Comparison of ENCODE assay signal across 20 mouse cellular contexts in the genomic region with DNA sequence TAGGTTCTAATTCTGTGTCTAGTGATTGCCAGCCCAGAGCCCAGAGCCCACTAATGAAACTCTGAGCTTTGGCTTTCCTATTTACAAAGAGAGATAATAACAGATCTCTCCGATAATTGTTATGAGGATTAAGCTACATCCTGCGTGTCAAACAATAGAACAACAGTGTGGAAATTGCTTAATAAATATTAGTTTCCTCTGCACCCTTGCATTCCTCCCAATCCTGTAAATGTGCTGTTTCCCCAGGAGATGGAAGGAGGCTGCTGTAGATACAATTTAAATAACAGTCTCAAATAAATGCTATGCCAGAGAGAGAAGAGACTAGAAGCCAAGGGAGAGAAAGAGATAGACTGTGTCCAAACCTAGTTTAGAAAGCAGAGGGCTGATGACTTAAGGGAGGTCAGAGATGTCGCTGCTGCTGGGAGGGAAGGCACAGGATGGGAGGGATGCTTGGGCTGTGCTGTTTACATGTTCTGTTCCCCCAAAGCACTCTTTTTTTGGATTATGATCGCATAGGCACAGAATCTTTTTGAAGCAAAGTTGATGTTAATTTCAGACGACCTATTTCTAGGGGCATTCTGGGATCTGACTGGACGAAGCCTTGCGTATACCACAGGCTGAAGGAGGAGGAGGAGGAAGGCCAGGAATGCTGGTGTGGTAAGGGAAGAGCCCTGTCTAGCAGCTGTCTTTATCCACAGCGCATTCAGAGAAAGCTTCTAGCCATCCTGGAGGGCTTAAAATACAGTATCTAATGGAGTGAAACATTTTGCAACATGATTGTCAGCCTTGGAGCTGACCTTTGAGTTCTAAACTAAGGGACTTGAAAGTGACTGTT.
DNase-seq lines count a peak whose midpoint lies in the region; ATAC-seq and TF ChIP-seq lines count a peak whose summit lies in the region.
"Had no signal": no experiment of that assay in that cellular context is flagged by ENCODE, and none has a peak within 500 bp of the region (broad histone marks: within the 10 kb centered on the region; RNA-seq: fewer than 3 reads in every experiment).

No protein-coding gene starts in this region.

- H3K36me3 ChIP-seq in lung, embryonic 15.5 days = no peaks in the 10 kb centered on the region
- H3K36me3 ChIP-seq in myocyte (ENCODE audit: control insufficient read depth, insufficient read depth) = no peaks in the 10 kb centered on the region
- H3K36me3 ChIP-seq: embryonic facial prominence, embryonic 13.5 days; forebrain, embryonic 12.5 days; heart, embryonic 13.5 days; hindbrain, embryonic 12.5 days had no signal

- no peak overlapping the region for H3ac ChIP-seq in myocyte (ENCODE audit: control insufficient read depth, insufficient read length)

- H3K27ac ChIP-seq in lung, embryonic 15.5 days = peak overlapping the region; percentile 39; the same call in 1 of the 2 replicates
- H3K27ac ChIP-seq: embryonic facial prominence, embryonic 13.5 days; forebrain, embryonic 12.5 days; heart, embryonic 13.5 days; hindbrain, embryonic 12.5 days had no signal

- H3K79me2 ChIP-seq in myocyte (ENCODE audit: control insufficient read depth, insufficient read depth) = no peaks in the 10 kb centered on the region

- no peaks in the 10 kb centered on the region for H3K9me3 ChIP-seq in lung, embryonic 15.5 days
- H3K9me3 ChIP-seq: embryonic facial prominence, embryonic 13.5 days; forebrain, embryonic 12.5 days; heart, embryonic 13.5 days; hindbrain, embryonic 12.5 days had no signal

- no peak for TF ChIP-seq POLR2A in lung, adult 2 months (IDR thresholded peaks at IDR 0.05; ENCODE audit: borderline replicate concordance, extremely low read depth, low read depth, low read length)
- no peak for TF ChIP-seq POLR2A in myocyte (IDR thresholded peaks at IDR 0.05; ENCODE audit: insufficient read length, low read depth)

- no peak overlapping the region for H3K9ac ChIP-seq in lung, embryonic 15.5 days
- H3K9ac ChIP-seq: embryonic facial prominence, embryonic 13.5 days; forebrain, embryonic 12.5 days; forebrain, postnatal 0 days; heart, embryonic 13.5 days; hindbrain, embryonic 12.5 days had no signal

- H3K4me3 ChIP-seq in lung, adult 2 months (replicated peaks; ENCODE audit: extremely low read depth, low read depth, low read length) = no peak overlapping the region
- H3K4me3 ChIP-seq in lung, embryonic 15.5 days = no peak overlapping the region
- H3K4me3 ChIP-seq in myocyte = no peak overlapping the region
- H3K4me3 ChIP-seq: embryonic facial prominence, embryonic 13.5 days; forebrain, embryonic 12.5 days; heart, embryonic 13.5 days; hindbrain, embryonic 12.5 days had no signal

- ATAC-seq in lung, embryonic 15.5 days (ENCODE audit: borderline replicate concordance, extremely low read depth, low FRiP score, low TSS enrichment) = no peak
- ATAC-seq: forebrain, postnatal 0 days had no signal

- 43% methylated on average over 8 of the region's 8 CpGs for WGBS in lung, adult 2 months
- WGBS in lung, embryonic 15.5 days = 55% methylated on average over 8 of the region's 8 CpGs

- H3K4me2 ChIP-seq in lung, embryonic 15.5 days = no peak overlapping the region
- no peak overlapping the region for H3K4me2 ChIP-seq in myocyte (ENCODE audit: low read depth)
- H3K4me2 ChIP-seq: embryonic facial prominence, embryonic 13.5 days; forebrain, embryonic 12.5 days; heart, embryonic 13.5 days; hindbrain, embryonic 12.5 days had no signal

- H3K27me3 ChIP-seq in lung, embryonic 15.5 days = no peaks in the 10 kb centered on the region
- H3K27me3 ChIP-seq in myocyte (ENCODE audit: control insufficient read depth, insufficient read depth, insufficient read length) = no peaks in the 10 kb centered on the region
- H3K27me3 ChIP-seq: embryonic facial prominence, embryonic 13.5 days; forebrain, embryonic 12.5 days; heart, embryonic 13.5 days; hindbrain, embryonic 12.5 days had no signal

- peak; percentile 24 to 46 for DNase-seq in lung, adult 18-20 months
- DNase-seq in lung, adult 2 months = no peak
- peak; percentile 19 for DNase-seq in lung, postnatal 14 days
- no peak for DNase-seq in ovary, postnatal 10 days (ENCODE audit: low spot score)
- DNase-seq in kidney, postnatal 4 days = no peak
- DNase-seq: adrenal gland, adult 2 months; adrenal gland, postnatal 25 days; cerebellum, adult 18-20 months; cerebellum, adult 9-11 months; cerebellum, postnatal 36 days; forebrain, postnatal 0 days; gastrocnemius, postnatal 36 days; heart, adult 11 months; heart, postnatal 4 days had no signal

- H3K4me1 ChIP-seq in lung, adult 2 months (ENCODE audit: control insufficient read depth, insufficient read depth, low read length) = peaks cover 6% of the 10 kb centered on the region; the same call in 1 of the 2 replicates
- H3K4me1 ChIP-seq in lung, embryonic 15.5 days = no peaks in the 10 kb centered on the region
- H3K4me1 ChIP-seq: embryonic facial prominence, embryonic 13.5 days; forebrain, embryonic 12.5 days; heart, embryonic 13.5 days; hindbrain, embryonic 12.5 days had no signal

- TF ChIP-seq CTCF in lung, adult 2 months (IDR thresholded peaks at IDR 0.05; ENCODE audit: insufficient read depth, low read length) = no peak

TF ChIP-seq in myocyte, 11 proteins besides CTCF, POLR2A, EP300 and RAD21:
- TF ChIP-seq REST (IDR thresholded peaks at IDR 0.05; ENCODE audit: insufficient read depth, insufficient read length) (no peak), SRF (IDR thresholded peaks at IDR 0.05; ENCODE audit: control insufficient read depth, insufficient read length, low read depth) (no peak), USF1 (IDR thresholded peaks at IDR 0.05; ENCODE audit: low read depth) (no peak), TCF3 (IDR thresholded peaks at IDR 0.05; ENCODE audit: insufficient read length, low read depth) (no peak), TCF12 (IDR thresholded peaks at IDR 0.05; ENCODE audit: insufficient read depth, poor library complexity, severe bottlenecking) (no peak), MAX (IDR thresholded peaks at IDR 0.05; ENCODE audit: low read depth) (no peak), E2F4 (IDR thresholded peaks at IDR 0.05; ENCODE audit: insufficient read depth) (no peak), CEBPB (IDR thresholded peaks at IDR 0.05; ENCODE audit: insufficient read depth, poor library complexity, severe bottlenecking) (no peak), MYOG (IDR thresholded peaks at IDR 0.05; ENCODE audit: control insufficient read depth in 1 of 3, insufficient read depth in 1 of 3, insufficient read length in 2 of 3, low read depth in 2 of 3) (peak in 2 of 3 experiments; percentile 18 to 33), POLR2AphosphoS2 (IDR thresholded peaks at IDR 0.05; ENCODE audit: insufficient read length, low read depth) (no peak), MYOD1 (IDR thresholded peaks at IDR 0.05; ENCODE audit: control insufficient read depth in 1 of 3, insufficient read length in 2 of 3, low read depth in 2 of 3) (peak in 1 of 3 experiments; percentile 52)

Comparison
In these comparisons a context has a peak if more than half of its experiments do, and no peak if none do; other contexts are left out.
1. DNase-seq: peak in lung, adult 18-20 months (2 of 2) and lung, postnatal 14 days (single experiment); none in lung, adult 2 months (single experiment), ovary, postnatal 10 days (single experiment) and kidney, postnatal 4 days (0 of 2).